Mouse (Mus musculus) ES-Bruce4 (cell line): ENCODE results near the gene Galt. TPM values are rescaled to one million over a fixed set of nuclear protein-coding genes. Genes with fewer than 3 reads are reported as not detected.

Source experiments
- H3K27ac ChIP-seq: 2 replicates; pipeline ENCODE4 v1.5.1; 2012; ENCODE audit warnings: low read length, inconsistent platforms; ENCODE audit not compliant: insufficient read depth
- H3K27me3 ChIP-seq: 2 replicates; pipeline ENCODE4 v1.6.1; 2012; ENCODE audit warnings: mild to moderate bottlenecking, low read length, inconsistent platforms; ENCODE audit not compliant: control insufficient read depth, poor library complexity, insufficient read depth, severe bottlenecking
- H3K36me3 ChIP-seq: 2 replicates; pipeline ENCODE4 v1.6.1; 2012; ENCODE audit warnings: inconsistent platforms, mild to moderate bottlenecking, low read length, moderate library complexity; ENCODE audit not compliant: control insufficient read depth, poor library complexity, insufficient read depth, severe bottlenecking
- H3K4me1 ChIP-seq: one replicate; pipeline ENCODE4 v1.8.1; 2011; ENCODE audit warnings: low read length; ENCODE audit not compliant: control insufficient read depth, insufficient read depth
- H3K4me3 ChIP-seq: 2 replicates; pipeline ENCODE4 v1.5.1; 2011; ENCODE audit warnings: low read depth, mild to moderate bottlenecking, low read length
- H3K9ac ChIP-seq: 2 replicates; pipeline ENCODE4 v1.6.1; 2012; ENCODE audit warnings: low read depth, mild to moderate bottlenecking, inconsistent platforms; ENCODE audit not compliant: poor library complexity, severe bottlenecking
- H3K9me3 ChIP-seq: replicated peaks from 2 replicates; pipeline ENCODE4 v1.6.1; 2012; ENCODE audit warnings: mild to moderate bottlenecking, low read length, inconsistent platforms; ENCODE audit not compliant: control insufficient read depth, poor library complexity, insufficient read depth, severe bottlenecking
- CTCF ChIP-seq: IDR thresholded peaks from one replicate; pipeline ENCODE4 v1.8.1; 2011; ENCODE audit warnings: low read depth, low read length
- EP300 ChIP-seq: IDR thresholded peaks from 2 replicates; pipeline ENCODE4 v1.6.1; 2011; ENCODE audit warnings: low read depth, low read length; ENCODE audit not compliant: insufficient read depth
- POLR2A ChIP-seq: IDR thresholded peaks from one replicate; pipeline ENCODE4 v1.8.1; 2011; ENCODE audit warnings: low read length; ENCODE audit not compliant: insufficient read depth
- polyA plus RNA-seq: library from polyadenylated mRNA; stranded (reverse); fragments of >200 nt; gene quantifications from 2 replicates; pipeline ENCODE4 v1.2.4, GENCODE M21; 2011; ENCODE audit warnings: low read depth; ENCODE audit not compliant: missing spikeins, insufficient read depth, insufficient read length

Gene Galt
- polyA plus RNA-seq, 1 experiment = 21.7 TPM

- Histone ChIP-seq H3K9ac (peak within 1 kb of the TSS; percentile 64), H3K4me1 (no peaks in the 10 kb centered on the region), H3K27me3 (no peaks in the 10 kb centered on the region), H3K4me3 (peak within 1 kb of the TSS; percentile 93), H3K36me3 (peaks cover 8% of the 10 kb centered on the region), H3K9me3 (no peaks in the 10 kb centered on the region), H3K27ac (peak within 1 kb of the TSS; percentile 36; the same call in 1 of the 2 replicates)
- TF ChIP-seq CTCF (peak; percentile 72), EP300 (no peak), POLR2A (peak; percentile 68)
Measured at GRCm38 (mm10) chr4:41755338-41756305, 594 bp downstream of the Galt start, which contains the start of gene Sigmar1. Sigmar1 (minus strand) TSS chr4:41756157.

- Histone ChIP-seq H3K4me1 (peaks cover 3% of the 10 kb centered on the region), H3K27ac (no peak overlapping the region), H3K4me3 (peak overlapping the region; percentile 93), H3K9me3 (no peaks in the 10 kb centered on the region), H3K36me3 (peaks cover 8% of the 10 kb centered on the region), H3K27me3 (no peaks in the 10 kb centered on the region), H3K9ac (peak overlapping the region; percentile 64)
- TF ChIP-seq POLR2A = no peak
- TF ChIP-seq CTCF = no peak
- TF ChIP-seq EP300 = no peak
Measured at GRCm38 (mm10) chr4:41756440-41756839, 1.4 kb downstream of the Galt start.

GRCm38 (mm10) chr4:41757321-41757720 lies 2.3 kb downstream of the Galt start:
- H3K9ac ChIP-seq = no peak overlapping the region
- H3K9me3 ChIP-seq = no peaks in the 10 kb centered on the region
- peaks cover 3% of the 10 kb centered on the region for H3K4me1 ChIP-seq
- no peaks in the 10 kb centered on the region for H3K27me3 ChIP-seq
- TF ChIP-seq POLR2A (no peak), EP300 (no peak), CTCF (no peak)
- peaks cover 8% of the 10 kb centered on the region for H3K36me3 ChIP-seq
- no peak overlapping the region for H3K27ac ChIP-seq
- no peak overlapping the region for H3K4me3 ChIP-seq

GRCm38 (mm10) chr4:41758021-41758420 lies 3.0 kb downstream of the Galt start:
- H3K9me3 ChIP-seq = no peaks in the 10 kb centered on the region
- H3K4me3 ChIP-seq = no peak overlapping the region
- peaks cover 8% of the 10 kb centered on the region for H3K36me3 ChIP-seq
- H3K4me1 ChIP-seq = peaks cover 3% of the 10 kb centered on the region
- H3K27ac ChIP-seq = no peak overlapping the region
- TF ChIP-seq EP300 (no peak), CTCF (no peak), POLR2A (no peak)
- H3K9ac ChIP-seq = no peak overlapping the region
- no peaks in the 10 kb centered on the region for H3K27me3 ChIP-seq

- Histone ChIP-seq H3K4me1 (peaks cover 3% of the 10 kb centered on the region), H3K27me3 (no peaks in the 10 kb centered on the region), H3K9me3 (no peaks in the 10 kb centered on the region), H3K36me3 (peaks cover 8% of the 10 kb centered on the region), H3K27ac (no peak overlapping the region), H3K9ac (no peak overlapping the region), H3K4me3 (no peak overlapping the region)
- no peak for TF ChIP-seq POLR2A
- no peak for TF ChIP-seq EP300
- TF ChIP-seq CTCF = no peak
Measured at GRCm38 (mm10) chr4:41758701-41759100, 3.7 kb downstream of the Galt start.

GRCm38 (mm10) chr4:41759206-41759605 lies 4.2 kb downstream of the Galt start:
- Histone ChIP-seq H3K9ac (no peak overlapping the region), H3K27ac (no peak overlapping the region), H3K27me3 (no peaks in the 10 kb centered on the region), H3K36me3 (peaks cover 8% of the 10 kb centered on the region), H3K4me3 (no peak overlapping the region), H3K4me1 (peaks cover 3% of the 10 kb centered on the region), H3K9me3 (no peaks in the 10 kb centered on the region)
- TF ChIP-seq POLR2A (no peak), EP300 (no peak), CTCF (no peak)
